Mouse (Mus musculus) bone marrow, adult 2 months (tissue): ENCODE results near the gene P2ry13. TPM values are rescaled to one million over a fixed set of nuclear protein-coding genes. Genes with fewer than 3 reads are reported as not detected.

Experiments used
- H3K27ac ChIP-seq: fragments of 200-500 bp; 2 replicates; pipeline ENCODE4 v1.5.1; 2012; ENCODE audit warnings: low read depth, mild to moderate bottlenecking, control low read depth, inconsistent platforms, low read length; ENCODE audit not compliant: control insufficient read depth, poor library complexity, insufficient read depth
- H3K4me1 ChIP-seq: fragments of 200-500 bp; 2 replicates; pipeline ENCODE4 v1.6.1; 2011; ENCODE audit warnings: low read length; ENCODE audit not compliant: control insufficient read depth, insufficient read depth
- H3K4me3 ChIP-seq: fragments of 200-500 bp; replicated peaks from 2 replicates; pipeline ENCODE3; 2011; ENCODE audit warnings: mild to moderate bottlenecking, low read depth, low read length, control low read depth; ENCODE audit not compliant: control insufficient read depth
- CTCF ChIP-seq: fragments of 200-500 bp; IDR thresholded peaks from 2 replicates; pipeline ENCODE4 v1.5.1; 2011; ENCODE audit warnings: low read length, control low read depth; ENCODE audit not compliant: control insufficient read depth, insufficient read depth
- POLR2A ChIP-seq: fragments of 200-500 bp; IDR thresholded peaks from 2 replicates; pipeline ENCODE4 v1.6.1; 2011; ENCODE audit warnings: low read depth, mild to moderate bottlenecking, control low read depth, low read length, borderline replicate concordance; ENCODE audit not compliant: control insufficient read depth
- WGBS: fragments of 180-500 bp; shearing (Covaris S2); methylation state at CpG from one replicate; pipeline ENCODE4 v1.1.7; 2018; 5-methylcytosine and 5-hydroxymethylcytosine counted together
- polyA plus RNA-seq: library from polyadenylated mRNA; stranded (reverse); fragments of >200 nt; gene quantifications from 2 replicates; pipeline ENCODE4 v1.2.4, GENCODE M21; 2011; ENCODE audit warnings: low replicate concordance; ENCODE audit not compliant: missing spikeins, insufficient read depth, insufficient read length

Gene P2ry13
- polyA plus RNA-seq, 1 experiment = 1.2 TPM

DNA sequence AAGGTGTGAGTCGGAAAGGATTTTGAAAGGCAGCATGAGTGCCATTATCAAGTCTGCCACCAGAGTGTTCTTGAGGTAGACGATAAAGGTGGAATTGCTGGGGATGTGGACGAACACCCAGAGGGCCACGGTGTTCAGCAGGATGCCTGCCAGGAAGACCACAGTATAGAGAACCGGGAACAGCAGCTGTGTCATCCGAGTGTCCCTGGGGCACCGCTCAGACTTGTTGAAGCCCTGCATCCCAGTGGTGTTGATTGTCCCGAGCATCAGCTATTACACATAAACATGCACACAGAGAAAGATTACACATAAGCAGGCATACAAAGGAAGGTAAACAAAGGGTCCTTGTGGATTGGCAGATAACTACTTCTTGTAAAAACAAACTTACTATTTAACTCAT is 593 bp downstream of the P2ry13 start:
- 59% methylated on average over 8 of the region's 8 CpGs for WGBS
- TF ChIP-seq CTCF (no peak), POLR2A (no peak)
- H3K4me1 ChIP-seq = peaks cover 14% of the 10 kb centered on the region
- H3K27ac ChIP-seq = peak overlapping the region; percentile 21; the same call in 1 of the 2 replicates
- peak overlapping the region; percentile 47 for H3K4me3 ChIP-seq

DNA sequence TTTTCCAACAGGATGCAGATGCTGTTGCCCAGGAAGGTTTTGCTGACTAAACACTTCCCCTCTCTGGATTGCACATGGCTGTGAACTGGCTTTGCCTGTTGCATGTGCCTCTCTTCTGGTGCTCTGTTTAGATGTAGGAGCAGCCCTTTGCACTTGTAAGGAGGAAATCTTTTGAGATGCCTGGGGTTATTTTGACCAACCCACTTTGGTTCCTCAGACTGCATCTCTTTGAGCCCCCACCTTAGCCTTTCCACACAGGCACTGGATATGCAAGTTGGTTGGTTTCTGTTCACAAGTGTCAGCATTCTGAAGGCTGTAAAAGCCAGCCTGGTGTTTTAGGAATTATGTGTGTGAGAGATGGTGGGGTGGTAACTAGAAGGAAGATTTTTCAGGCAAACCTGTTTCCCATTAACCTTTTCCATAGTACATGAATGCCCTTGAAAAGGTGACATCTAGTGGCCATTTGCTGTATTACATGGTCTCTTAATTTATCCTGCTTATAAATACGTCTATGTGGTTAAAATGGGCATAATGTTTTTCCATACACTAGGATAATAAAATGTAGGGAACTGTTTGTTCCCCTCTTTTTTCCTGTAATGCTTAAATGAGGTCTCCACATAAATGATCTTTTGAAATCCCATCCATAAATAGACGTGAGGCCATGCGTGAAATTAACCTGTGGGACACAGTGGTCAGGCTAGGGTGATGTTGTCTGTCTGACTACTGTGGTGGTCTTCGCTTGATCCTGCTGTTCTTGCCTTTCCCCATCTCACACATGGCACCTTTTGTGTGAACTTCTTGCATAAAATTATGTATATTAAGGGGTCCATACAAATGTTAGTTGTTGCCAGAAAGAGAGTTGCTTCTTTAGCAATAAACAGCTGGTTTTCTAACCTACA is 1.8 kb downstream of the P2ry13 start:
- Histone ChIP-seq H3K4me3 (peak overlapping the region; percentile 39), H3K27ac (no peak overlapping the region), H3K4me1 (peaks cover 16% of the 10 kb centered on the region)
- WGBS = 57% methylated on average over 4 of the region's 4 CpGs
- TF ChIP-seq POLR2A (no peak), CTCF (0 out of 2 replicates have a peak, but pooled peaks have one; percentile 16)

DNA sequence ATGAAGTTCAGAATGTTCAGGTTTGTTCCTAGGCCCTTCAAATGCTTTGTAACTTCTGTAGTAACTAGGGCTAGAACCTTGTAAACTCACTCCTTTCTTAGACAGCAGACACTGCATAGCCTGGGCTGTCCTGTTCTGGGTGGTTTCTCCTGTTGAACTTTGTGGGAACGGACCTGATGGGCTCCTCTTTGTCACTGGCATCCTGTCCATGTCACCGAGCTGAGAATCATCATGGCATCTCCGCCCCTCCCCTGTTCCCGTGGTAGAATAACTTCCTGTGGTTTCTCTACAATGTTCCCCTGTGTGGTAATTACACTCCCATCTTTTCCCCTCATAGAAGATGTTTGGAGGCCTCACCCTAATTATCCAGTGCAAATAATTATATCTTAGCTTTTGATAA is 4.7 kb downstream of the P2ry13 start:
- TF ChIP-seq POLR2A = no peak
- TF ChIP-seq CTCF = no peak
- H3K4me1 ChIP-seq = peaks cover 12% of the 10 kb centered on the region
- H3K27ac ChIP-seq = no peak overlapping the region
- 6% methylated on average over 4 of the region's 4 CpGs for WGBS
- H3K4me3 ChIP-seq = no peak overlapping the region

DNA sequence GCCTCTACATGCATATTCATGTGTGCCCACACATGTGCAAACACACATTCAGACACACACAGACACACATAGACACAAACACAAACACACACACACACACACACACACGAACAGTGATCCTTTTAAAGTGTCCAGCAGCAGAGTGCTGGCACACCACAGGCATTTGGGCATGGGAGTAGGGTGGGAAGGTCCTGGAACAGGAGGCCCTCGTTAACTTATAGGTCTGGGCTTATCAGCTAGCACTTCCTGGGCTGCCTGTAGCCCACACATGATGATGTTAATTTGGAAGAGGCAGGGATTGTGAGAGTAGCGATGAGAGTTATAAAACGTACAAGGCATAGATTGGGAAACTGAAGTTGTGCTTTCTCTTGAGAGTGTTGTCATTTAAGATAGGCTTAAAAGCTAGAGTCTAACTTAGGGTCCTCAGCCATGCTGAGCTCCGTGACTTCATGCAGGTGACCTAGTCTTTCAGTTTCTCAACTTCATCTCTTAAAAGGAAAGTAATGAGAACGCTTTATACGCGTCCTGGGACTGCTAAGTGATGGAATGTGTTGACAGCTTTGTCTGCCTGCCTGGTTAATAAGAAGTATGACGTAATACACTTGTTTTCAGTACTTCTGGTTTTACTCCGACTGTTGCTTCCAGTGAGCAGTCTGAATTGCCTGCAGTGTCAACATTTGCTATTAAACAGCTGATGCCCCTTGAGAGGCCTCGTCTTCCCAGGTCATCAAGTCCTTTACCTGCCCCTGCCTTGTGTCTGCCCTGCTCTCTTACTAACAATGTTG is 5.8 kb downstream of the P2ry13 start:
- TF ChIP-seq CTCF (no peak), POLR2A (no peak)
- Histone ChIP-seq H3K4me3 (no peak overlapping the region), H3K4me1 (peaks cover 10% of the 10 kb centered on the region), H3K27ac (no peak overlapping the region; the same call in 1 of the 2 replicates)
- 42% methylated on average over 11 of the region's 11 CpGs for WGBS

DNA sequence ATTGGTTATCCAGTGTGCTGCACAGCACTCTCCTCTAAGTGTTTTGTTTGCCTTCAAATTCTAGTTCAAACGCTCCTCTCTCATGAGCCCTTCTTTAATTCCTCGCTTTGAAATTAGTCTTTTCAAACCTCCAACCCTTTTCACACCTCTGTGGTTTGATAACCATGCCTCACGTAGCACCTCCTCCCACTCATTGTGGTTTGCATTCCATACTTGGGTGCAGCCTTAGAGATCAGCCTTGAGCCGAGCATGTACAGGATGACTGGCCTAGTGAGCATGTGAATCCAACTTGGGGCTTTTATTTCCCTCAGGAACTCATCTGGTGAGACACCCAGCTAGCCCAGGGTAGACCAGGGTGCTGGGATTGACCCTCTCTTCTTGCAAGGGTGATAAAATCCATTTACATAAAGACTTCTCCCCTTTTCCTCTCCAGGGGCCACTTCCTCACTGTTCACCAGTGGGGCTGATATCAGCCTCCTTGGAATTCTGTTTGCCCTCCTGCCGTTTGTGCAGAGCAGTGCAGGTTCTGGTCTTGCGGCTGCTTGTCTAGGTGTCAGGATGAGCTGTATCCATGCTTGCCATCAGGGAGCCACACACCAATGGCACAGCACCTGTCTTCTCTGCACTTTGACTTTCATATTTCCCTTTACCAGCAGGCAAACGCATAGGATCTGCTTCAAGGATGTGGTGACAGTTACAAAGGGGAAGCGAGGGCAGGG is 6.7 kb downstream of the P2ry13 start:
- Histone ChIP-seq H3K27ac (no peak overlapping the region), H3K4me1 (peaks cover 7% of the 10 kb centered on the region; the same call in 1 of the 2 replicates)
- no peak for TF ChIP-seq POLR2A
- no peak for TF ChIP-seq CTCF

DNA sequence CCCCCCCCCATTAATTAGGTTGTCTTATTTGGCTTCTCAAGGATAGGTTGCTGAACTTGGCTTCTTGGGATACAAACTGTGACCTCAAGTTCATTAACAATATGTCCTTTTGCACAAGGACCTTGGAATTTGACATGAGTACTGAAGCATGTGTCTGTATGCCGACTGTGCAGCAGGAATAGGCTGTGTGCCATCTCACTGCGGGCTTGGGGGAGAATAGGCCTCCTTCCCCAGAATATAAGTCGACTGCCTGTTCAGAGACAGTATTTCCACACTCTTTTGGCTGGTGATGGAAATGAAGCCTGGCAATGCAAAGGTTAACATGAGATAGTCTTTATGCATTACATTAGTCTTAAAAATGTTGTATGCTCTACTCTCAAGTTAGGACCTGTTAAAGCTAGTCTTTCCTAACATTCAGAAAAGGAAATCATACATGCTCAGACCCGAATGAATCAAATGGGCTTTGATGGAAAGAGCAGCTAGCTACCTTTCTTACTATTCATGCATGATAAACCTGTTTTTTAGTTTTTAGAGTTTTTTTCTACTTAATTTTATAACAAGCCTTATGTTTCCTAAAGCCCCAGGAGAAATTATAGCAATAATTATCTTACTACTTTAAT is 13.2 kb downstream of the P2ry13 start:
- WGBS = 76% methylated on average over 4 of the region's 4 CpGs
- TF ChIP-seq POLR2A (no peak), CTCF (no peak)
- Histone ChIP-seq H3K27ac (no peak overlapping the region), H3K4me3 (no peak overlapping the region), H3K4me1 (no peaks in the 10 kb centered on the region)

More for the DNA sequence above, 6.7 kb downstream of the P2ry13 start:
- no peak overlapping the region for H3K4me3 ChIP-seq
- 49% methylated on average over 8 of the region's 8 CpGs for WGBS

DNA sequence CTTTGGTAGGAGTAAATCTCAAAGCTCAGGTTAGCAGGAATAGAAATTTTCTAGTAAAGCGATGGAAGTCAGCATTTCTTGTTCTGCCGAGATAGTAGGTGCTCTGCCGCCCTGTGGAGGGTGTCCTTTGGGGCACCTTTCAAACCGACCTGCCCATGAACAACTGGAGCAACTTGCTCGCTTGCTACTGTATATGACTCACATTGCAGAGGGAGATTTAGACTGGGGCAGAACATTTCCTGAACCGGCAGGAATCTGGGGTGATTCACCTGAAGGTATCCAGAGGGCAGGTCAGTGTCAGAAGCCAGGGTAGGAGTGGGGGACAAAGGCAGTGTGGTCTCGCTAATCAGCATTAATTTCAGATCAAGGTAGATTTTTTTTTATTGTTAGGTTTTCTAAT is 15.7 kb downstream of the P2ry13 start, which contains the start of gene Gpr87:
TSS of gene Gpr87 (minus strand) at position 167 of the 400 bp plus-strand sequence.
- no peak within 1 kb of the TSS for H3K27ac ChIP-seq
- WGBS = 80% methylated on average over 7 of the region's 7 CpGs
- TF ChIP-seq CTCF (no peak), POLR2A (no peak)
- no peak within 1 kb of the TSS for H3K4me3 ChIP-seq
- H3K4me1 ChIP-seq = no peaks in the 10 kb centered on the region
